9 mouse cellular contexts compared by ENCODE assay signal in genomic region chr4:147937021-147937420, GRCm38 (mm10). TPM values are rescaled to one million over a fixed set of nuclear protein-coding genes. Genes with fewer than 3 reads are reported as not detected.
DNase-seq lines count a peak whose midpoint lies in the region; ATAC-seq lines count a peak whose summit lies in the region.
"Had no signal": no experiment of that assay in that cellular context is flagged by ENCODE, and none has a peak within 500 bp of the region (broad histone marks: within the 10 kb centered on the region; RNA-seq: fewer than 3 reads in every experiment).

No protein-coding gene starts in this region.

- H3K27me3 ChIP-seq in lung, embryonic 16.5 days (ENCODE audit: control insufficient read depth, insufficient read depth, low read depth, low read length) = no peaks in the 10 kb centered on the region
- H3K27me3 ChIP-seq in forebrain, embryonic 11.5 days (ENCODE audit: control insufficient read depth, insufficient read depth, low read length) = no peaks in the 10 kb centered on the region
- no peaks in the 10 kb centered on the region for H3K27me3 ChIP-seq in limb, embryonic 11.5 days (ENCODE audit: control insufficient read depth, insufficient read depth, low read length)
- no peaks in the 10 kb centered on the region for H3K27me3 ChIP-seq in neural tube, embryonic 15.5 days (replicated peaks)

- no peak for ATAC-seq in lung, embryonic 16.5 days (ENCODE audit: low read depth)
- ATAC-seq in forebrain, embryonic 11.5 days (replicated peaks; ENCODE audit: low FRiP score) = no peak
- no peak for ATAC-seq in limb, embryonic 11.5 days (ENCODE audit: insufficient number of reproducible peaks, low FRiP score, low TSS enrichment, low read depth)
- ATAC-seq in neural tube, embryonic 15.5 days (ENCODE audit: low FRiP score) = no peak

- peak overlapping the region; percentile 85 for H3K9ac ChIP-seq in lung, embryonic 16.5 days (ENCODE audit: low read length)
- H3K9ac ChIP-seq in forebrain, embryonic 11.5 days (ENCODE audit: low read length) = peak overlapping the region; percentile 73; the same call in 1 of the 2 replicates
- H3K9ac ChIP-seq in limb, embryonic 11.5 days (ENCODE audit: low read length) = peak overlapping the region; percentile 72
- peak overlapping the region; percentile 59 for H3K9ac ChIP-seq in neural tube, embryonic 15.5 days (replicated peaks)

- H3K27ac ChIP-seq in lung, embryonic 16.5 days (ENCODE audit: low read length) = no peak overlapping the region; the same call in 1 of the 2 replicates
- H3K27ac ChIP-seq in forebrain, embryonic 11.5 days (ENCODE audit: low read depth, low read length) = no peak overlapping the region
- no peak overlapping the region for H3K27ac ChIP-seq in limb, embryonic 11.5 days (replicated peaks; ENCODE audit: low read depth, low read length)
- no peak overlapping the region for H3K27ac ChIP-seq in neural tube, embryonic 15.5 days (replicated peaks)

- H3K4me2 ChIP-seq in lung, embryonic 16.5 days (ENCODE audit: low read depth, low read length) = peak overlapping the region; percentile 87
- H3K4me2 ChIP-seq in forebrain, embryonic 11.5 days (ENCODE audit: low read depth, low read length, severe bottlenecking) = peak overlapping the region; percentile 87
- H3K4me2 ChIP-seq in limb, embryonic 11.5 days (ENCODE audit: low read depth, severe bottlenecking) = peak overlapping the region; percentile 60
- peak overlapping the region; percentile 85 for H3K4me2 ChIP-seq in neural tube, embryonic 15.5 days

- no peaks in the 10 kb centered on the region for H3K36me3 ChIP-seq in lung, embryonic 16.5 days (ENCODE audit: control insufficient read depth, insufficient read depth, low read length)
- no peaks in the 10 kb centered on the region for H3K36me3 ChIP-seq in forebrain, embryonic 11.5 days (ENCODE audit: control insufficient read depth, insufficient read depth, low read length)
- no peaks in the 10 kb centered on the region for H3K36me3 ChIP-seq in limb, embryonic 11.5 days (ENCODE audit: control insufficient read depth, insufficient read depth, low read length)
- no peaks in the 10 kb centered on the region for H3K36me3 ChIP-seq in neural tube, embryonic 15.5 days

- H3K4me1 ChIP-seq in lung, embryonic 16.5 days (replicated peaks; ENCODE audit: control insufficient read depth, insufficient read depth, low read length) = peaks cover 21% of the 10 kb centered on the region
- H3K4me1 ChIP-seq in forebrain, embryonic 11.5 days (replicated peaks; ENCODE audit: control insufficient read depth, insufficient read depth, low read length) = peaks cover 4% of the 10 kb centered on the region
- peaks cover 20% of the 10 kb centered on the region for H3K4me1 ChIP-seq in limb, embryonic 11.5 days (ENCODE audit: control insufficient read depth, insufficient read depth, low read length)
- peaks cover 26% of the 10 kb centered on the region for H3K4me1 ChIP-seq in neural tube, embryonic 15.5 days

- peak overlapping the region; percentile 82 for H3K4me3 ChIP-seq in lung, embryonic 16.5 days (ENCODE audit: low read length)
- H3K4me3 ChIP-seq in forebrain, embryonic 11.5 days (ENCODE audit: low read depth, low read length) = peak overlapping the region; percentile 59
- H3K4me3 ChIP-seq in limb, embryonic 11.5 days (ENCODE audit: low read depth, low read length) = peak overlapping the region; percentile 83
- H3K4me3 ChIP-seq in neural tube, embryonic 15.5 days (replicated peaks) = peak overlapping the region; percentile 53

- H3K9me3 ChIP-seq in lung, embryonic 16.5 days (ENCODE audit: control insufficient read depth, low read length) = no peaks in the 10 kb centered on the region
- H3K9me3 ChIP-seq in forebrain, embryonic 11.5 days (ENCODE audit: control insufficient read depth, low read length) = no peaks in the 10 kb centered on the region
- H3K9me3 ChIP-seq in limb, embryonic 11.5 days (ENCODE audit: control insufficient read depth, low read length) = no peaks in the 10 kb centered on the region
- H3K9me3 ChIP-seq in neural tube, embryonic 15.5 days (replicated peaks) = no peaks in the 10 kb centered on the region

- 41% methylated on average over 3 of the region's 3 CpGs for WGBS in lung, embryonic 16.5 days
- 58% methylated on average over 3 of the region's 3 CpGs for WGBS in forebrain, embryonic 11.5 days
- WGBS in limb, embryonic 11.5 days = 54% methylated on average over 3 of the region's 3 CpGs
- 56% methylated on average over 3 of the region's 3 CpGs for WGBS in neural tube, embryonic 15.5 days

- no peak for DNase-seq in lung, postnatal 25 days (ENCODE audit: low spot score)
- no peak for DNase-seq in forebrain, embryonic 11.5 days (ENCODE audit: low spot score)
- no peak for DNase-seq in limb, embryonic 11.5 days (ENCODE audit: low spot score)
- no peak for DNase-seq in gastrocnemius, postnatal 4 days (ENCODE audit: low spot score in 2 of 2)
- no peak for DNase-seq in gastrocnemius, postnatal 36 days
- DNase-seq in layer of hippocampus, adult 11-12 months (ENCODE audit: low spot score) = no peak

- intact Hi-C loops in gastrocnemius, postnatal 36 days (cut with DNase I) = loop anchor here (5.0 kb wide), 1 partner anchor 35 kb away; the partner anchor contains the start of gene Mfn2

RNA-seq across cellular contexts. Expression of gene Plod1, which starts 0.5 kb away (rescaled TPM):
- polyA plus RNA-seq in lung, embryonic 16.5 days (2015; fragmentation: Nextera tagmentation; extraction: Ambion mirVana) = 50.8 and 51.4 TPM in 2 replicates
- polyA plus RNA-seq in forebrain, embryonic 11.5 days (2014; fragmentation: Nextera tagmentation; extraction: Ambion mirVana) = 21.6 and 26.6 TPM in 2 replicates
- 39.0 and 40.9 TPM in 2 replicates for polyA plus RNA-seq in limb, embryonic 11.5 days (2014; fragmentation: Nextera tagmentation; extraction: Ambion mirVana)
- polyA plus RNA-seq in neural tube, embryonic 15.5 days (2015; fragmentation: Nextera tagmentation; extraction: Ambion mirVana) = 29.2 and 31.8 TPM in 2 replicates
- 10 to 100 TPM; 52.7 to 63.2 TPM for total RNA-seq in gastrocnemius, postnatal 4 days (2021)
- 10 to 100 TPM; 21.8 to 25.6 TPM for total RNA-seq in gastrocnemius, postnatal 36 days (2021)

RNA-seq across cellular contexts. Expression of gene 2510039O18Rik, which starts 3.7 kb away (rescaled TPM):
- 9.2 and 11.7 TPM in 2 replicates for polyA plus RNA-seq in lung, embryonic 16.5 days (2015; fragmentation: Nextera tagmentation; extraction: Ambion mirVana)
- 16.3 and 16.7 TPM in 2 replicates for polyA plus RNA-seq in forebrain, embryonic 11.5 days (2014; fragmentation: Nextera tagmentation; extraction: Ambion mirVana)
- 17.4 and 19.7 TPM in 2 replicates for polyA plus RNA-seq in limb, embryonic 11.5 days (2014; fragmentation: Nextera tagmentation; extraction: Ambion mirVana)
- polyA plus RNA-seq in neural tube, embryonic 15.5 days (2015; fragmentation: Nextera tagmentation; extraction: Ambion mirVana) = 11.5 and 13.5 TPM in 2 replicates
- 10 to 100 TPM; 37.7 to 37.8 TPM for total RNA-seq in gastrocnemius, postnatal 4 days (2021)
- total RNA-seq in gastrocnemius, postnatal 36 days (2021) = 10 to 100 TPM; 17.9 to 21.4 TPM

RNA-seq across cellular contexts. Expression of gene Mfn2, which starts 32.5 kb away (rescaled TPM):
- 34.6 and 36.6 TPM in 2 replicates for polyA plus RNA-seq in lung, embryonic 16.5 days (2015; fragmentation: Nextera tagmentation; extraction: Ambion mirVana)
- 47.5 and 49.0 TPM in 2 replicates for polyA plus RNA-seq in forebrain, embryonic 11.5 days (2014; fragmentation: Nextera tagmentation; extraction: Ambion mirVana)
- 20.7 and 23.7 TPM in 2 replicates for polyA plus RNA-seq in limb, embryonic 11.5 days (2014; fragmentation: Nextera tagmentation; extraction: Ambion mirVana)
- 89.9 and 100 TPM in 2 replicates for polyA plus RNA-seq in neural tube, embryonic 15.5 days (2015; fragmentation: Nextera tagmentation; extraction: Ambion mirVana)
- 100 to 1,000 TPM; 200 to 231 TPM for total RNA-seq in gastrocnemius, postnatal 4 days (2021)
- 100 to 1,000 TPM; 406 to 426 TPM for total RNA-seq in gastrocnemius, postnatal 36 days (2021)

RNA-seq across cellular contexts. Expression of gene Nppb, which starts 48.6 kb away (rescaled TPM):
- polyA plus RNA-seq in lung, embryonic 16.5 days (2015; fragmentation: Nextera tagmentation; extraction: Ambion mirVana) = 2.9 and 4.2 TPM in 2 replicates
- polyA plus RNA-seq in forebrain, embryonic 11.5 days (2014; fragmentation: Nextera tagmentation; extraction: Ambion mirVana) = not detected in 2 replicates
- not detected in 2 replicates for polyA plus RNA-seq in limb, embryonic 11.5 days (2014; fragmentation: Nextera tagmentation; extraction: Ambion mirVana)
- polyA plus RNA-seq in neural tube, embryonic 15.5 days (2015; fragmentation: Nextera tagmentation; extraction: Ambion mirVana) = 0.33 TPM in 1 of 2 replicates, not detected in the other
- total RNA-seq in gastrocnemius, postnatal 4 days (2021) = not detected
- total RNA-seq in gastrocnemius, postnatal 36 days (2021) = not detected
- total RNA-seq: neutrophil, adult 5-6 weeks had no signal
